Mouse (Mus musculus) neural tube, embryonic 13.5 days (tissue): ENCODE results near the gene Sox5. TPM values are rescaled to one million over a fixed set of nuclear protein-coding genes. Genes with fewer than 3 reads are reported as not detected.
A peak's percentile ranks its signal among the peaks of the same experiment; 100 is the strongest.

Source experiments
- ATAC-seq: fragments of 200-750 bp; cut with Nextera tagmentation; 2 replicates; pipeline ENCODE4 v1.8.0; 2017; ENCODE audit warnings: low read depth, mild to moderate bottlenecking, moderate TSS enrichment, moderate library complexity
- H3K27ac ChIP-seq: fragments of 300-500 bp; sonication (generic); replicated peaks from 2 replicates; pipeline ENCODE4 v1.5.1; 2015; ENCODE audit warnings: moderate library complexity, mild to moderate bottlenecking, inconsistent platforms
- H3K27me3 ChIP-seq: fragments of 300-500 bp; sonication (generic); 2 replicates; pipeline ENCODE4 v1.6.1; 2015; ENCODE audit warnings: mild to moderate bottlenecking, inconsistent platforms
- H3K36me3 ChIP-seq: fragments of 300-500 bp; sonication (generic); 2 replicates; pipeline ENCODE4 v1.6.1; 2015; ENCODE audit warnings: mild to moderate bottlenecking, inconsistent platforms
- H3K4me1 ChIP-seq: fragments of 300-500 bp; sonication (generic); replicated peaks from 2 replicates; pipeline ENCODE4 v1.6.1; 2015; ENCODE audit warnings: inconsistent platforms
- H3K4me2 ChIP-seq: fragments of 300-500 bp; sonication (generic); 2 replicates; pipeline ENCODE4 v1.6.1; 2015; ENCODE audit warnings: inconsistent platforms, mild to moderate bottlenecking, moderate library complexity
- H3K4me3 ChIP-seq: fragments of 300-500 bp; sonication (generic); 2 replicates; pipeline ENCODE4 v1.5.1; 2015; ENCODE audit warnings: mild to moderate bottlenecking, inconsistent platforms
- H3K9ac ChIP-seq: fragments of 300-500 bp; sonication (generic); 2 replicates; pipeline ENCODE4 v1.6.1; 2015; ENCODE audit warnings: moderate library complexity, mild to moderate bottlenecking, inconsistent platforms
- H3K9me3 ChIP-seq: fragments of 300-500 bp; sonication (generic); 2 replicates; pipeline ENCODE4 v1.6.1; 2016; ENCODE audit warnings: inconsistent platforms
- WGBS: fragments of 180-500 bp; shearing (Covaris S2); methylation state at CpG from one replicate; pipeline ENCODE4 v1.1.7; 2015; 5-methylcytosine and 5-hydroxymethylcytosine counted together
- polyA plus RNA-seq: library from polyadenylated mRNA; unstranded; fragments of >200 nt; fragmentation: Nextera tagmentation; extraction: Ambion mirVana; gene quantifications from 2 replicates; pipeline ENCODE4 v1.2.1, GENCODE M21; 2015

Sox5 gene
- polyA plus RNA-seq, 1 experiment from 2014 or later: 24.8 TPM

DNA sequence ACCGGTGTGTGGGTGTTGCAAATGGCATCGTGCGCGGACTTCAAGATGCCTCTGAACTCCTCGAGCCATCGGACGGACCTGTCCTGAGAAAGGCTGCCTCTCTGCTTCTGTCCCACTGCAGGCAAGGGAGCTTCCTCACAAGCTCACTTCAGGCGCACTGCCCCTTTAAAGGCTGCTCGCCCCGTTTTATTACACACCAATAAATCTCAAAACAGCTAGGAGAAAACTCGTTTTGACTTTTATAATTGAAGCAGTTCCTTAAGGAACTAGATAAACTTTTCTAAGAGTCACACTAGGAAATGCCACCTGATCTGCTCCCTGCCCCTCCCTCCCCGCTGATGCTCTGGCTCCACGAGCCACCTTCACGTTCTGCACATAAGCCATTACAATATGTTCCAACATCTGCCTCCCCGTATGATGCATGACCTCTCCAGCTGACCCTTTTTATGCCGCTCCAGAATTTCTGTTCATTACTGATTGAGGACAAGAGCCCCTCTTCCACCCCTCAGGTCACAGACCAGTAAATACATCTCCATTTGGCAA is 863.3 kb downstream of the Sox5 start:
- H3K4me1 ChIP-seq: peaks cover 9% of the 10 kb centered on the region
- no peaks in the 10 kb centered on the region for H3K36me3 ChIP-seq
- peak; percentile 54; the same call in 1 of the 2 replicates for ATAC-seq
- no peaks in the 10 kb centered on the region for H3K27me3 ChIP-seq
- 27% methylated on average over 16 of the region's 16 CpGs for WGBS
- no peaks in the 10 kb centered on the region for H3K9me3 ChIP-seq
- H3K4me2 ChIP-seq: peak overlapping the region; percentile 34
- H3K27ac ChIP-seq: no peak overlapping the region
- no peak overlapping the region for H3K4me3 ChIP-seq
- H3K9ac ChIP-seq: no peak overlapping the region

DNA sequence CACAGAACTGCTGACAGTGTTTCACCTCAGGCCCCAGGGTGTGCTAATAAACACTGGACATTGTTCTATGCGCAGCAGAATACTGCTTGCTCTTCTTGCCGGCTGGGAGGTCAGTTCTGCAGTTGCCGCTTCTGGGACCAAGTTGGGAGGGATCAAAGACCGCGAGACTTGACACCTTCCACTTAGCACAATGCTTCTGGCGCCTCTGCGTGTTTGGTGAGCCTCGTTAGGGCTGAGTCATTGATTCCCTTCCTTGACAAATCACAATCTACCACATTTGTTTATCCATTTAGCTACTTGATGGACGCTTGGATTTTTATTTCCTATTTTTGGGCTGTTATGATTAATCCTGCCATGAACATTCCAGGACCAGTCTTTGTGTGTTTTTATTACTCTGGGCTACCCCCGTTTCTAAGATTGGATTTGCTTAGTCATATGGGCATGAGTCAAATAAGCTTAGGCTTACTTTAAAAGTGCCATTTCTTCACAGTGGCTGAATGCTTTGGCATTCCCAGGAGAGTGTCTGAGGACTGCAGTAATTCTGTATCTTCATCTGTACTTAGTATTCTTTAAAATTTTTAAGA is 865.5 kb downstream of the Sox5 start:
- no peak overlapping the region for H3K4me3 ChIP-seq
- ATAC-seq: no peak
- H3K9me3 ChIP-seq: no peaks in the 10 kb centered on the region
- H3K36me3 ChIP-seq: no peaks in the 10 kb centered on the region
- H3K4me2 ChIP-seq: no peak overlapping the region
- no peaks in the 10 kb centered on the region for H3K27me3 ChIP-seq
- H3K4me1 ChIP-seq: peaks cover 9% of the 10 kb centered on the region
- 77% methylated on average over 10 of the region's 10 CpGs for WGBS
- no peak overlapping the region for H3K27ac ChIP-seq
- no peak overlapping the region for H3K9ac ChIP-seq

DNA sequence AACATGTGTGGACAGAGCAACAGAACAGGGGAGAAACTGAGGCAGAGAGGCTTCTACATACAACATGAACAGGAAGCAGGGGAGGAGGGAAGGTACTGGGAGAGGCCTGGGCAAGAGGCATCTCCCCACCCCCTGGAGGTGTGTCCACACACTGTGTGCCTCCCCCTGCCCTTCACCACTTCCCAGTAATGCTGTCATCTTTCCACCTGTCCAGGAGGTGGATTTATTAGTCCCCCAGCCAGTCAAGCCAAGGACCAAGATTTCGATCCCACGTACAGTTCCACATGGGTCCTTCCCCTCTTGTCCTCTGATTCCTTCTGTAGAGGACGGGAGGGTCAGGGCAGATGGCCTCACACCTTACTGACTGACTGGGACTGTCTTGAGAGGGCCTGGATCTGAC is 866.1 kb downstream of the Sox5 start:
- Histone ChIP-seq H3K27ac (no peak overlapping the region), H3K4me2 (no peak overlapping the region), H3K27me3 (no peaks in the 10 kb centered on the region), H3K9me3 (no peaks in the 10 kb centered on the region), H3K4me3 (no peak overlapping the region), H3K36me3 (no peaks in the 10 kb centered on the region), H3K9ac (no peak overlapping the region), H3K4me1 (peaks cover 9% of the 10 kb centered on the region)
- 85% methylated on average over 3 of the region's 3 CpGs for WGBS
- ATAC-seq: no peak

DNA sequence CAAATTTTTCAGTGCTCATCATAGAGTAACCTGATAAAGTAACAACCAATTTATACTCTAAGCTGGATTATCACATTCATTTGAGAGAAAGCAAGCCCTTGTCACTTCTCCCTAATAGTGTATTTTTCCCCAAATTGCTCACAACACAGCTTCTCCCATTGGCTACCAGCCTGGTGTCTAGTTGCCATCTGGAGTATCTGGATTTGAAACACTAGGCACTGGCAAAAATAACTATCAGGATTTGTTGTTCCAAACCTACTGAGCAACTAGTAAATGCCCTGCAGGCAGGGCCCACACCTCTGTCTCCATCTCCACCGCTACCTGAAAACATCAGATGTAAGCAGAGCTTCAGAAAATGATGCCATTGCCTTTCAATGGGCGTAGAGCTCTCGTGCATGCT is 869.5 kb downstream of the Sox5 start:
- H3K4me3 ChIP-seq: no peak overlapping the region
- no peak for ATAC-seq
- no peak overlapping the region for H3K4me2 ChIP-seq
- no peaks in the 10 kb centered on the region for H3K9me3 ChIP-seq
- no peaks in the 10 kb centered on the region for H3K4me1 ChIP-seq
- no peaks in the 10 kb centered on the region for H3K36me3 ChIP-seq
- H3K9ac ChIP-seq: no peak overlapping the region
- no peak overlapping the region for H3K27ac ChIP-seq
- WGBS: 96% methylated on average over 3 of the region's 3 CpGs
- H3K27me3 ChIP-seq: no peaks in the 10 kb centered on the region

DNA sequence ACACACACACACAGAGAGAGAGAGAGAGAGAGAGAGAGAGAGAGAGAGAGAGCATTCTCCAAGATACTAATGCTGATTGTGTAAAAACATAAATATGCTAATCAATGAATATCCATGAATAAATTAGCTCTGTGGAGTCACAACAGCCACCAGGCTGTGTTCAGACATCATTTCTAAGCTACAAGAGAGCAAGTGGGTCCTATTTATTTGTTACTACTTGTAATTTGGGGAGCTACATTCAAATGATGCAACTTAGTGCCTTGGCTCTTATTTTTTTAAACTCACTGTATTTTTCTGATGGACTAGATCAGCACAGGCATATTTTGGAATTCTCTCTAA is 877.1 kb downstream of the Sox5 start:
- Histone ChIP-seq H3K9ac (no peak overlapping the region), H3K27me3 (no peaks in the 10 kb centered on the region), H3K9me3 (no peaks in the 10 kb centered on the region), H3K4me2 (no peak overlapping the region), H3K36me3 (no peaks in the 10 kb centered on the region), H3K27ac (peak overlapping the region; percentile 28), H3K4me1 (peaks cover 23% of the 10 kb centered on the region), H3K4me3 (no peak overlapping the region)
- no peak for ATAC-seq

DNA sequence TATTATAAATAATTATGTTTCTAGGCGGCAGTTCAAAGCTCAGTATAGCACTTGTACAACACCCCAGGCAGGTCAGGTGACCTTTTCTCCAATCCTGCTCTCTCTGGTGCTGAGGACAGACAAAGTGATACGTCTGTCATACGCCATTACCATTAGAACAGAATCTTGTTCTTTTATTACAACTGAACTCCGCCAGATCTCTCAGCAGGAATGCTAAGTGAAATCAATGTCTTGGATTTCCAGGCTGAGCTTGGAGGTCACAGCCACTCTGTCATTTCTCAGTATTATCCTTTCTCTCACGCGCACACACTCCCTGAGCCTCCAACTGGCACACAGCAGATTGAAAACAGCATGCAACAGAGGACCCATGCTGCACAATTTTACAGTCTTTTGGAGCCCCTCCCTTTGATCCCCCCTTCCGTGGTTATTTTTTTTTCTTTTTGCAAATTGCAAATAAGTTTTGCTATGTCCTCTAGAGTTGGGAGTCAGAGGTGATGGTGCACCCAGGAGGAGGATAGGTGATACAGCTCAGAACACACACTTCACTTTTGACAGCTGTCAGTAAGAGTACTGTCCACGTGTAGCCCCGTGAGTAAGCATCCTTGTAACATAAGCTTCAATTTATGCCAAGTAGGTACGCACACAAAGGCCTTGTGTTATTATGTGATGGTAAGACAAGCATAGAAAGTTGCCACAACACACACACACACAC is 877.6 kb downstream of the Sox5 start:
- no peaks in the 10 kb centered on the region for H3K36me3 ChIP-seq
- no peak overlapping the region for H3K9ac ChIP-seq
- 40% methylated on average over 10 of the region's 10 CpGs for WGBS
- no peaks in the 10 kb centered on the region for H3K27me3 ChIP-seq
- H3K4me1 ChIP-seq: peaks cover 23% of the 10 kb centered on the region
- H3K27ac ChIP-seq: peak overlapping the region; percentile 28; the same call in 1 of the 2 replicates
- H3K9me3 ChIP-seq: no peaks in the 10 kb centered on the region
- no peak overlapping the region for H3K4me2 ChIP-seq
- H3K4me3 ChIP-seq: no peak overlapping the region
- ATAC-seq: peak; percentile 53; the same call in 1 of the 2 replicates

DNA sequence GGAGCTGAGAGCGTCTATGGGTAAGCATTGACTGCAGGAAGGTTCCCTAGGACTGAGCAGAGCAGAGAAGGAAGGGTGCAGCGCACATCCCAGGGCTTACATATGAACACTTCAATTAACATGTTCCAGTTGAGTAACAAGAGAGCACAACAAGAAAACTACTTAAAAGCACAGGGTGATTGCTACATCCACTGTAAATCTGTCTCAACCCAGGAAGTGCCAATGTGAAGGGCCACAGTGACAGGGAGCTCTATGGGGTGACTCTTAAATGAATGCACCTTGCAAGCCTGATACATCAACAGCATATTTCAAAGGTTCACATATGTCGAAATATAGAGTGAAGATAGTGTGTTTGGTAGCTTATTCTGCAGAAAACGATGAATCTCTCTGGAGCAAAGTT is 880.9 kb downstream of the Sox5 start:
- Histone ChIP-seq H3K9me3 (no peaks in the 10 kb centered on the region), H3K4me3 (no peak overlapping the region), H3K4me1 (peaks cover 23% of the 10 kb centered on the region), H3K36me3 (no peaks in the 10 kb centered on the region), H3K27me3 (no peaks in the 10 kb centered on the region), H3K9ac (no peak overlapping the region), H3K4me2 (no peak overlapping the region), H3K27ac (no peak overlapping the region)
- ATAC-seq: no peak
- 81% methylated on average over 4 of the region's 4 CpGs for WGBS

DNA sequence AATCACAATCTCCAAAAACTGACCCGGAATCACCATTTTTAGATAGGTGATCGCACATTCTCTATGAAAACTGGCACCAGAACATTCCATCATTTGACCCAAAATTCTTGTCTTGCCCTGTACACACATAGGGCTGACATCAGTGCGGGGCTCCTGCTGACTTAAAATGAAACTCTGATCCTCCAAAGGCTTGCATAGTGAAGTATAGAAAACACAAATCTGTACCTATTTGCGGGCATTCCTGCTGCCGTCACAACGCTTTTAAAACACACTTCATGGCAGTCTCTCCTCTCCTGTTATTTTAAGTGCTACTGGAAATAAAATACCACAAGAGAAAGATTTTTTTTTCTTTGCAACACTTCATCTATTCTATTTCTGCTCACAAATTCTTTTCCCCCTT is 886.7 kb downstream of the Sox5 start:
- no peaks in the 10 kb centered on the region for H3K36me3 ChIP-seq
- H3K27ac ChIP-seq: no peak overlapping the region
- no peaks in the 10 kb centered on the region for H3K27me3 ChIP-seq
- H3K9ac ChIP-seq: no peak overlapping the region
- no peaks in the 10 kb centered on the region for H3K9me3 ChIP-seq
- H3K4me3 ChIP-seq: no peak overlapping the region
- ATAC-seq: no peak
- H3K4me2 ChIP-seq: no peak overlapping the region
- H3K4me1 ChIP-seq: no peaks in the 10 kb centered on the region
- WGBS: 90% methylated on average over 6 of the region's 6 CpGs

DNA sequence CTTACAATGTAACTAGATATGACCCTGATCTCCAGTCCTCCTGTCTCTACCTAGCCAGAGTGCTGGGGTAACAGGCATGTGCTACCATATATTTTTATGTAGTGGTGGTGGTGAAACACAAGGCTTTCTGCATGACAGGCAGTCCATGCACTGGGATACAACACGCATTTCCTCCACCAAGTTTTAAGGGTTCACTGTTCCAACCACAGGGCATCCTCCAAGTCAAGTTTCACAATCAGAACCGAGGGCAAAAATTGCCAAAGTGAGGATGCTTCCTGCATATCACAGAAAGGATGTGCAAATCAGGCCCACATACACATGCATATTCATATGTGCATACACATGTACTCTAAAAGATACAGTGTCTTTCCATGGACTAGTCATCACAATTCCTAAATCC is 888.9 kb downstream of the Sox5 start:
- Histone ChIP-seq H3K36me3 (no peaks in the 10 kb centered on the region), H3K9me3 (no peaks in the 10 kb centered on the region), H3K4me2 (no peak overlapping the region), H3K9ac (no peak overlapping the region), H3K4me3 (no peak overlapping the region), H3K27ac (no peak overlapping the region), H3K4me1 (0 out of 2 replicates have a peak, but pooled peaks cover 5% of the 10 kb centered on the region), H3K27me3 (no peaks in the 10 kb centered on the region)
- WGBS: 87% methylated on average over 2 of the region's 2 CpGs
- ATAC-seq: no peak

DNA sequence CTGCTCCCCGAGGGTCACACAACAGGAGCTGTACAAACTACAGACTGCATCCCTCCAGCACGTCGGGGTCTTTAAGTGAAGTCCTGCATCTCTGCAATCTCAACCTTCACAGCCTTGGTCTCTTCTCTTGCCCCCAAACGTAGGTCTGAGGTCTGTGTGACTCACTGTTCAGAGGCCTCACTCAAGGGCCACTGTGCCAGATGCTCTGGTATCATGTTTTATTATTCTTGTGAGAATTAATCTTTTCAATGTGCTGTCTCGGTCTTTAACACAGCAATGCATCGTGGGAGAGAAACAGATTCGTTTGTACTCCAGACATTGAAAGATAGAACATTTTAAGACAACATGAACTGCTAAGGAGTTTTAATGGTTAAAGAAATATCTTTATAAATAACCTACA is 893.2 kb downstream of the Sox5 start:
- Histone ChIP-seq H3K27me3 (no peaks in the 10 kb centered on the region), H3K36me3 (no peaks in the 10 kb centered on the region), H3K4me3 (no peak overlapping the region), H3K9ac (no peak overlapping the region), H3K27ac (no peak overlapping the region), H3K4me2 (no peak overlapping the region), H3K9me3 (no peaks in the 10 kb centered on the region), H3K4me1 (0 out of 2 replicates have a peak, but pooled peaks cover 5% of the 10 kb centered on the region)
- 62% methylated on average over 7 of the region's 7 CpGs for WGBS
- ATAC-seq: no peak

DNA sequence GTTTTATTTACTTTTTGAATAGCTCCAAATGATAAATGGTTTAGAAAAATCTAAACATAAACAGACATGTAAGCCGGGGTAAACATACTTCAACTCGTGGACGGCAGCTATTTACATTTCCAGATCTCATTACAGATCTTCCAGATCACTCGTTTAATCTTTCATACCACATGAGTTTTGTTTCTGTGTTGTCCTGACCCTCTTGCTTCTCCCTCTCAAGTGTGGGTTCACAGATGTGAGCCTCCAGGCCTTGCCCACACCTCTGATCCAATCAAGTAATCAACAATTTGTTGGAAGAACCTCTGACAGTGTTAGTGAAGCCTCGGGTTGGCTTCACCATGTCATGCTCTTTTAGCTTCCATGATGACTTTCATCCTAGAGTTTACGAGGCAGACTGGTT is 903.3 kb downstream of the Sox5 start:
- H3K36me3 ChIP-seq: no peaks in the 10 kb centered on the region
- H3K4me1 ChIP-seq: no peaks in the 10 kb centered on the region
- 86% methylated on average over 6 of the region's 6 CpGs for WGBS
- no peak overlapping the region for H3K9ac ChIP-seq
- H3K27ac ChIP-seq: no peak overlapping the region
- no peaks in the 10 kb centered on the region for H3K9me3 ChIP-seq
- no peak for ATAC-seq
- H3K4me2 ChIP-seq: no peak overlapping the region
- H3K4me3 ChIP-seq: no peak overlapping the region
- no peaks in the 10 kb centered on the region for H3K27me3 ChIP-seq

DNA sequence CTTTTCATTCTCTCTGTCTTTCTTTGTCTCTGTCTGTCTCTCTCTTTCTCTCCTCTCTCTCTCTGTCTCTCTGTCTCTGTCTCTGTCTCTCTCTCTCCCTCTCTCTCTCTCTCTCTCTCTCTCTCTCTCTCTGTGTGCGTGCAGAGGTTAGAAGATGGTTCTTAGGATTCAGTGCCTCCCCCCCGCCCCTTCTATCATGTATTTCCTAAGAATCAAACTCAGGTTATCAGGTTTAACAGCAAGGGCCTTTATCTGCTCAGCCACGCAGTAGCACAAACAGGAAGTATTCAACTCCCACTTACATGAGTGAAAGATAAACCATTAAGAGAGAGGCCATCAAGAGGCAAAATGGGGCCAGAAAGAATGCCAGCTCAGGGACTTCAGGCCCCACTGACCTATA is 913.0 kb downstream of the Sox5 start:
- ATAC-seq: no peak
- 92% methylated on average over 3 of the region's 3 CpGs for WGBS
- Histone ChIP-seq H3K9ac (no peak overlapping the region), H3K36me3 (no peaks in the 10 kb centered on the region), H3K4me3 (no peak overlapping the region), H3K27ac (no peak overlapping the region), H3K4me2 (no peak overlapping the region), H3K27me3 (no peaks in the 10 kb centered on the region), H3K9me3 (no peaks in the 10 kb centered on the region), H3K4me1 (no peaks in the 10 kb centered on the region)
